Mouse (Mus musculus): ENCODE measurements around the gene Tmem217.
A peak's percentile ranks its signal among the peaks of the same experiment; 100 is the strongest.

Gene Tmem217

DNA sequence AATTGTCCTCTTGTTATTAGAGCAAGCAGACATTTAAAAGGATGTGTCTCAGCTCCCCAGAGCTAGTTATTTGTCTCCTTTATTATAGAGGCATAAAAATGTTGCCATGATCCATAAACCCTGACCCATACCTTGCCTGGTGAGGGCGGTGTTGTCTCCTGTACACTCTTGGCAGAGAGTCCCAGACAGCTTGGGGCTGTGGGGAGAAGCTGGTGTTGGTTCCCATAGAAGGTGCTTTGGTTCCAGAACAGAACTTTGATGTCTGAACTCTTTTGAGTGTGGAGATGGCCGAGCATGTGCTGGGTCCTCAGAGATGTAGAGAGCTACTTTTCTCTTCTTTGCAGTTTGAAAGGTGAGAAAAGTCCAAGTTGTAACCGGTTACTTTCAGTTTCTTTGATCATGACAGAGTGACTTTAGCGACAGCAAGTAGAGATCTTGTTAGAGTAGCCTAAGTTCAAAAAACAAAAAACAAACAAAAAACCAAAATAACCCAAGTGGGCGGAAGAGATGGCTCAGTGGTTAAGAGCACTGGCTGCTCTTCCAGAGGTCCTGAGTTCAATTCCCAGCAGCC is at the start of gene Tmem217:
Gene Tmem217 (minus strand): TSS at position 224 of the 571 bp plus-strand sequence.
- DNase-seq, result no peak

DNA sequence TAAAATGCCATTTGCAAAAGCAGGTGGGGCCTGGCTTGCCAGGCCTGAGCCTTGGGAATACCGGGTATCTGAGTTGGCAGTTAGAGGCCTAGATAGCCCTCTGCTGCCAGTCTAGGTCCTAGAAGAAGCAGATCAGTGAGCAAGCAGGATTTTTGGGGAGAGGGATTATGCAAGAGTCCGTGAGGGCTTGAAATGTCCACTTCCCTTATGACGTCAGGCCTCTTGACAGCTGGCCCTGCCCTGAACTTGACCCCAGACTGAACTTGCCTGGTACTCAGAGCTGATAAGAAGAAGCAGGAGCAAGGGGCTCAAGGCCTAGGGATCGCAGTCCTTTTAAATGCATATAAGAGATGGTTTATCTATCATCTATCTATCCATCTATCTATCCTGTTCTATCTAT is 49.2 kb upstream of the Tmem217 start:
- no peak for DNase-seq

- DNase-seq, result peak; percentile 68
Observed at GRCm38 (mm10) chr17:29599537-29599936, 47.4 kb upstream of the Tmem217 start.

- DNase-seq, result no peak
Observed at GRCm38 (mm10) chr17:29599051-29599450, 46.9 kb upstream of the Tmem217 start.

DNA sequence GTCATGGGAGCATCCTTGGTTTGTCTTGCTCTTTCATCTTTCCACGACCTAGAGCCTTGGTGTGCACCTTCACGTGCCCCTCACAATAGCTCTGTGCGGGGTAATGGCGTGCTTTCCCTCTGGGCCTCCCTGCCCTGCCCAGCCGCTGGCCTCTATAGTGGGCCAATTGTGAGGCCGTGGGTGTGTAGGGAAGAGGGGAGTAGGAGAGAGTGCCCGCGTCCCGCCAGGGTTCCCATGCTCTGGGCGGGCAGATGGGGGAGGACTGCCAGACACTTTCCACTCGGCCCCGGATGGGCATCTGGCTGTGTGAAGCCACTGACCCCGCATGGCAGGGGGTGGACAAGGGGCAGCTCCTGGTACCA is 44.6 kb upstream of the Tmem217 start:
- DNase-seq, result no peak

GRCm38 (mm10) chr17:29595891-29596770 is 43.9 kb upstream of the Tmem217 start:
- peak; percentile 59 for DNase-seq

GRCm38 (mm10) chr17:29589221-29589898 is 37.2 kb upstream of the Tmem217 start:
- no peak for DNase-seq

DNA sequence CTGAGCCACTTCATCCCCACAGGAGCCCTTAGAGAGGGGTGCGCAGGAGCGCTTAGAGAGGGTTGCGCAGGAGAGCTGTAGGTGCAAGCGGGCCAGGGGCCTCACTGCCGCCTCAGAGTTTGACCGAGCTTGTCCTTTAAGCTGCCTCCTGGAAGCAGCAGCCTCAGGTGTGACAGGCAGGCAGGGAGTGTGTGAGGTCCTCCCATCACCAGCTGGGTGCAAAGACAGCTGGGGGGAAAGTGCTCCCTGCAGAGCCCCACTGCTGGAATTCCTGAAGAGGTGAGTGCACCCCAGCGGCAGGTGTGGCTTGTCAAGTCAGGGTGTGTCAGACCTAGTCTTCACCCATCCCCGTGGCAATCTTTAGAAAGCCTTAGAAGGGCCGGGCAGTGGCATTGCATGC is 34.7 kb upstream of the Tmem217 start:
- DNase-seq, result no peak

DNA sequence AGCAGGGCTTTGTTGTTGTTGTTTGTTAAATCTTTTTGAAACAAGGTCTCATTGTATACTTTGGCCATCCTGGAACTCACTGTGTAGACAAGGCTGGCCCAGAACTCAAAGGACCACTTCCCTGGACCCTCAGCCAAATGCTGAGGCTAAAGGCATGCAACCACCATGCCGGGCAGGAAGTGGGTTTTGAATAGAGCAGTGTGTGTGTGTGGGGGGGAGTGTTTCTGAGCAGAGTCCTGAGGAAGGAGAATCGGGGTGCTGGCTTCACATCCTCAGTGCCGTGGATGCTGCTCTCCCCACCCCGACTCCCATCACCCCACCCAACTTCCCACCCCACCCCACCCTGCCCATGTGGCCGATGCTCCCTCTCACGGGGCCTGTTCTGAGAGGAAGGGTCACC is 33.3 kb upstream of the Tmem217 start:
- no peak for DNase-seq

DNA sequence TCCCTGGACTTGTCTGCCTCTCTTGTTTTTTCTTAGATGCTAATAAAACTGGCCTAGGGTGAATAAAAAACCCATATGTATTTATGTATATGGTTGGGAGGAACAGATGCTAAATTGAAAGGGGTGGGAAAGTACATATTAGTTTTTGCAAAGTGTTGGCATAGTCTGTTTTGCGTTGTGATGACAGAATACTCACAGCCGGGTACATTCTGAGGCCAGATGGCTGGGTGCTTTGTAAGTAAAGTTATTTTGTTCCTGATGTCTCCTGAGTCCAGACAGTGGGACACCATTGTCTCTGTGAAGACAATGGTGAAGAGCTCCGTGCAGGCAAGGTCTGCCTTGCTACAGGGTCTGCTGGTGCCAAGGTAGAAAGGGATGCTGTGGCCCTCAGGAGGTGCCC is 32.6 kb upstream of the Tmem217 start:
- DNase-seq, result no peak

GRCm38 (mm10) chr17:29584306-29584705 is 32.1 kb upstream of the Tmem217 start:
- DNase-seq, result no peak

DNA sequence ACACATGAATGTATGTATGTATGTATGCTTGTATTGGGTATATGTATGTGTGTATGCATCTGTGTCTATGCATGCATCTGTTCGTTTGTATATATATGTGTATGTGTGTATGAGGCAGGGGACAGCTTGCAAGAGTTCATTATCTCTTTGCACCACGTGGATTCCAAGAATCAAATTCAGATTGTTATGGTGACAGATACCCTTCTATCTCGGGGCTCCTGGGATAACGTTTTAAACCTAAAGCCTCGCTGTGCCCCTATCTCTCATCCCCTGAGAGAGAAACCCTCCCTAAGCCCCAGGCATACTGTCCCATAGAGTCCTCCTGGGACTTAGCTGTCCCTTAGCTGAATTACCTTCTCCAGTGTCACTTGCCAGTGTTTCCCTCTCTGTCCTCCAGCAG is 31.4 kb upstream of the Tmem217 start:
- no peak for DNase-seq

DNA sequence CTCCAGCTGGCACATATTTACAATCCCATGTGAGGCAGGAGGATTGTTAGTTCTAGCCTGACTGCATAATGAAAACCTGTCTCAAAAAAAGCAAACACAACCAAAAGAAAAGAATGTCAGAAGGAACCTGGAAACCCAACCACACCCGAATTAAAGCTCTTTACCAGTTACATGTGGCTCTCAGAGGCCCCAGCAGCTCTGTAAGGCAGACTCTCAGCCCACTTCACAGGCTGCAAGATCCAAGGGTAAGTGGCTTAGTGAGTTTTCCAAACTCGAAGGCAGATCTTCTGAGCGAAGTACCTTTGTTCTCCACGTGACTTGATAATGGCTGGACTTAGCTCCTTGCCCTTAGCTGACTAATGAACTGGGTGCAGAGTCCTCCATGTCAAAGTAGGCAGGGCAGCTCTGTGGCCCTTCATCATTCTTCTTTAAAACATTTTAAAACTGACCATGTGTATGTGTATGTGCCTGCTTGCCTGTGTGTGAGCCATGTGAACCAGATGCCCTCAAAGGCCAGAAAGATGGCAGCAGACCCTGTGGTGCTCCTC is 27.5 kb upstream of the Tmem217 start:
- DNase-seq, result peak; percentile 61

GRCm38 (mm10) chr17:29569831-29570230 is 17.6 kb upstream of the Tmem217 start:
- DNase-seq, result no peak

DNA sequence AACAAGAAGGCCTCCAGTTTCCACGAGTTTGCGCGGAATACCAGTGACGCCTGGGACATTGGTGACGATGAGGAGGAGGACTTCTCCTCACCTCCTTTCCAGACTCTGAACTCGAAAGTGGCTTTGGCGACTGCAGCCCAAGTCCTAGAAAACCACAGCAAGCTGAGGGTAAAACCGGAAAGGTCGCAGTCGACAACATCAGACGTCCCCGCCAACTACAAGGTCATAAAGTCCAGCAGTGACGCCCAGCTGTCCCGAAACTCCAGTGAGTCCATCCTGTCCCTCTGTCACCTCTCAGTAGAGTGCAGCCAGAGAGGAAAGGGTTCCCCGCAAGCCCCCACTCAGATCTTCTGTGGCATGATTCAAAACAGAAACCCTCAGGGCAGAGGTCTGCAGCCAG is 16.2 kb upstream of the Tmem217 start:
- DNase-seq, result peak; percentile 35

GRCm38 (mm10) chr17:29565521-29565920 is 13.3 kb upstream of the Tmem217 start:
- no peak for DNase-seq

DNA sequence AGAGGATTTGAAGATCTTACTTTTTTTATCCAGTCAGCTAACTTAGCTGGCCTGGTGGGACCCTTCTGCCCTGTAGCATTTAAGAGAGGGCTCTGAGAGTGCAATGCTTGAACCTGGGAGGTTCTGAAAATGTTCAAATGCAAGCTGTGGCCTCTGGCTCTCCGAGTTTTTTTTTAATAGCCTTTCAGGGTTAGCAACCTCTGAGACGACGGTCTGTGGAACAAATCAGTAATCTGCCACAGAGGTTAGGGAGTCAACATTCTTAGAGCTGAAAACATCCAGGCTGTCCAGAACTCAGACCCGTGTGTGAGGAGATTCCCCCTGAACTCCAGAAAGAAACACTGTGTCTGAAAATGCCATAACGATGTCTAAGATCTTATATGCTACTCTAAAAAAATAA is 6.3 kb upstream of the Tmem217 start:
- DNase-seq, result no peak

GRCm38 (mm10) chr17:29556893-29557292 is 4.7 kb upstream of the Tmem217 start:
- DNase-seq, result no peak

GRCm38 (mm10) chr17:29556456-29556855 is 4.3 kb upstream of the Tmem217 start:
- no peak for DNase-seq

GRCm38 (mm10) chr17:29554176-29554575 is 2.0 kb upstream of the Tmem217 start:
- DNase-seq, result no peak

- no peak for DNase-seq
Observed at GRCm38 (mm10) chr17:29551019-29551418, 1.2 kb downstream of the Tmem217 start.

DNA sequence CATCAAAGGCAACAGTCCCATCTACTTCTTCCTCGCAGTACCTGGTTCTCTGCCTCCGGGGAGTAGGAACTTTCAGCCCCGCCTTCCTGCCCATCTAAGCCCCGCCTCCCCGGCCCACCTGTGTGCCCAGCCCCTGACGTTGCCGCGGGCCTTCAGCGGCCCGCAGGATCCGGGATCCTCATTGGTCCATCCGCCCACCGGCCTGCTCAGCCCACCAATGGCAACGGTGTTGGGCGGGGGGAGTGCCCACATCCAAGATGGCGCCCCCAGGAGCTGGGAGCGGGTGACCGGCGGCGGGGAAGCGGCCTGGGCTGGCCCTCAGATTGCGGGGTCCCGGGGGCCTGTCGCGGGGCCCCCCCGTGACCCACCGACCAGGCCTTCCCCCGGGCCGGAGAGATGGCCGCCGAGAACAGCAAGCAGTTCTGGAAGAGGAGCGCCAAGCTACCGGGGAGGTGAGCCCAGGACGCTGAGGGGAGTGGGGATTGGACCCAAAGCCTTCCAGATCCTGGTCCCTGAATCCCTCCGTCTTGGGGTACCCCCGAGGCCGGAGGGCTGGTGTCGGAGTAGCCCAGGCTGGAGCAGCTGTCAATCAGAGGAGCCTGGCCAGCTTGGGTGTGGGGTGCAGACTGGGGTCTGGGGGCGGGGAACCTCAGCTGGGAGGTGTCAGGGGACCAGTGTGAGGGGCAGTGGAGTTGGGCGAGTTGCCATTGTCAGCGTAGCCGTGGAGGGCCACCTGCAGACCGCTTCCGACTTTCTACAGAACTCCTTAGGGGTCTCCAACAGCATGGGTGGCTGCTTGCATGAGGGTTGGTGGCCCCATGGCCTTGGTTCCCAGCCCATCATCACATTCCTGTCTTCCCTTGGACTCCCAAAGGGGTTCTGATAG is 2.4 kb downstream of the Tmem217 start, which contains the start of the genes Gm17657 and Tbc1d22b:
Gene Gm17657 (minus strand): TSS at position 96 of the 886 bp plus-strand sequence.
Gene Tbc1d22b (plus strand): TSS at position 243 of the 886 bp plus-strand sequence.
- DNase-seq, result peak; percentile 97

Data from kidney, adult 11 months (tissue).